Mouse (Mus musculus) erythroblast, adult 5-6 weeks (primary cell): ENCODE results near the gene Fgf10. TPM values are rescaled to one million over a fixed set of nuclear protein-coding genes. Genes with fewer than 3 reads are reported as not detected.

Experiments used
- ATAC-seq: replicated peaks from 2 replicates; pipeline ENCODE4 v1.8.0; 2016; ENCODE audit warnings: moderate number of reproducible peaks, mild to moderate bottlenecking, moderate TSS enrichment, inconsistent platforms; ENCODE audit not compliant: poor library complexity, low FRiP score, severe bottlenecking
- total RNA-seq, 2 experiments: library from RNA; stranded (forward) in 1 of 2; stranded (reverse) in 1 of 2; fragments of 150-400 nt in 1 of 2; fragments of 200-764, 138-1000 nt in 1 of 2; gene quantifications; 2 replicates each; pipeline versions ENCODE4 v1.2.3 to v1.2.4; 2015 to 2017; ENCODE audit warnings: low replicate concordance in 2 of 2

Gene Fgf10
- total RNA-seq, 2 experiments from 2014 or later, result not detected

DNA sequence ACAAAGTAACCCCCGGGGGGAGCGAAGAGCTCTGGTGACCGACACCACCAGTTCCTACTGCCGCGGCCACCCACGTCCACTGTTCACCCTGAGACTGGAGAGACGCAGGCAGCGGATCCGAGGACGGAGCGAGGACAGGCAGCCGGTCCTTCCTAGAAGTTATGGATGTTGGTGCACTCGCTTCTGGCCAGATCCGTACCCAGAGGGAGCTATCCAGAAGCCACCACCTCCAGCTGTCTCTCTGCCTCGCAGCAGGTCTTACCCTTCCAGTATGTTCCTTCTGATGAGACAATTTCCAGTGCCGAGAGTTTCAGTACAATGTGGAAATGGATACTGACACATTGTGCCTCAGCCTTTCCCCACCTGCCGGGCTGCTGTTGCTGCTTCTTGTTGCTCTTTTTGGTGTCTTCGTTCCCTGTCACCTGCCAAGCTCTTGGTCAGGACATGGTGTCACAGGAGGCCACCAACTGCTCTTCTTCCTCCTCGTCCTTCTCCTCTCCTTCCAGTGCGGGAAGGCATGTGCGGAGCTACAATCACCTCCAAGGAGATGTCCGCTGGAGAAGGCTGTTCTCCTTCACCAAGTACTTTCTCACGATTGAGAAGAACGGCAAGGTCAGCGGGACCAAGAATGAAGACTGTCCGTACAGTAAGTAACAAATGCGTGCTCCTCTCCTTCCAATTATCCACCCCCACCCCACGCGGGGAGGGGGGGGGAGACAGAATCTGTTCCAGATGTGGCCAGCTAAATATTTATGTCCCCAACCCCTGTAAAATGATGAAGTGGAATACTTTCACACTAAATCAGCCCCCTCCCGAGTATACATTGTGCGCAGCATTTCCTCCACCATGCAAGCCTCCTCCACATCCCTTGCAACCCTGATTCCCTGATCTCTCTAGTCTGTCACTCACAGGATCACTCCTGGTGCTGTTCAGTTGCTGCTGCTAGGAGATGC lies 45.8 kb downstream of the Fgf10 start:
- no peak for ATAC-seq

DNA sequence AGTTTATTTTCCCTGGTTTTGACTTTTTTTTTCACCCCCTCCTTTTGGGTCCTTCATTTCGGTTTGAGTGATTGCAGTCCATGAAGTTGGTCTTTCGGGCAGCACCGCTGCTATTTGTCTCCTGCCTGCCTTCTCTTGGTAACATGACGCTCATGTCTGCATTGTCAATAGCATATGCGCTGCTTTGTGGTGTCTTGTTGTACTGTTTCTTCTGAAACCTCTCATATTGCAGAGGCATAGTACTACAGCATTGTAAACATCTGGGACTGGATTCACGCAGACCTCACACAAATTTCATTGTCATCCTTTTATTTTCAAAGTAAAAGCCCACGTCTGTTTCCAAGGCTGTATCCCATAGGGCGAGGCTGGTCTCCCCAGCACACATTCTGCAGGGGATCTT lies 46.7 kb downstream of the Fgf10 start:
- ATAC-seq, result no peak

DNA sequence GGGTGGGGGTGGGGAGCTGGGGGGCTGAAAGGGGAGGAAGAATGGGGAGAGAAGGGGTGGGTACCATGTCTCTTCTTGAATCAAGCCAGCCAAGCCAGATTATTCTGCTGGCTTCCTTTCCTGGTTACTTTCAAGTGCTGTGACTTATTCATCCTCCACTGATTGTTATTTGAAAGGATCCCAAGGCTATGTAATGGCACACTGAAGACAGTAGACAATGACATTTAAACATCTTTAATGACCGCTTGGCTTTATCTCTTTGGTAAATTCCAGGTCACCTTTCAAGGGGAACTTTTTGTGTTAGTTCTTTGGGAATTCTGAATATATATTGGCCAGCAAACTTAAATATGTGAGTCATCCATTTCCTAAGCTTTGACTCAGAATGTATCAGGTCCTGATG lies 47.1 kb downstream of the Fgf10 start:
- no peak for ATAC-seq

DNA sequence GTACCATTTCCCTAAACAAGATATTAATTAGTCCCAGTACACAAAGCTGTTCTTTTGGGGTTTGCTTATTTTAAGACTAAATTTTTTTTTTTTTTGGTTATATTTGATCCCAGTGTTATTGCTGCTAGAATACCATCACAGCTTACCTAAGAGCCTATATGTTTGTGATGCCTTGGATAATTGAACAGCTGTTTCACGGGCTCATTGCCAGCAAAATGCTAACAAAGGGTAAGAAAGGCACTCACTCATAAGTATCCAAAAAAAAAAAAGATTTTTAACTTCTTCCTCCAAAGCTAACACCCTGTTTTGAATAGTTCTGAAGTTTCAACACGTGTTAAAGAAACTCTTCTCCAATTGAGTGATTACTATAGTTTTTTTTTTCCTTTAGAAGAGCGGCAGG lies 48.8 kb downstream of the Fgf10 start:
- no peak for ATAC-seq

DNA sequence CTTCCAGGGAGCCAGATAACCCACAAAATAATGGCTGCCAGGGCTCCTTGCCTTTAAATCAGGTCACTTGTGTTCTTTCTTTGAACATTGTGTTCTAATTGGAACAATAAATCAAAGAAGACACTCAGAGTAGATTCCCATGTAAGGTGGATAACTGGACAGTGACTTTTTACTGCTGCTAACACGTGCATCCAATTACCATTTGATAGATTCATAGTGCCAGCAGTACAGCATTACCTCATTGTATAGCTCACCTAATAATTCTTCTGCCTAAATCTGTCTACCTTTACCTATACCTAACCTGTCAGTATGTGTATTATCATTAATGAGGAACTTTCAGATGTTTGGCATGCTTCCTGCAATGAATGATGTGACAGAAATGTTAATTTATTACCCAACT lies 52.1 kb downstream of the Fgf10 start:
- no peak for ATAC-seq

DNA sequence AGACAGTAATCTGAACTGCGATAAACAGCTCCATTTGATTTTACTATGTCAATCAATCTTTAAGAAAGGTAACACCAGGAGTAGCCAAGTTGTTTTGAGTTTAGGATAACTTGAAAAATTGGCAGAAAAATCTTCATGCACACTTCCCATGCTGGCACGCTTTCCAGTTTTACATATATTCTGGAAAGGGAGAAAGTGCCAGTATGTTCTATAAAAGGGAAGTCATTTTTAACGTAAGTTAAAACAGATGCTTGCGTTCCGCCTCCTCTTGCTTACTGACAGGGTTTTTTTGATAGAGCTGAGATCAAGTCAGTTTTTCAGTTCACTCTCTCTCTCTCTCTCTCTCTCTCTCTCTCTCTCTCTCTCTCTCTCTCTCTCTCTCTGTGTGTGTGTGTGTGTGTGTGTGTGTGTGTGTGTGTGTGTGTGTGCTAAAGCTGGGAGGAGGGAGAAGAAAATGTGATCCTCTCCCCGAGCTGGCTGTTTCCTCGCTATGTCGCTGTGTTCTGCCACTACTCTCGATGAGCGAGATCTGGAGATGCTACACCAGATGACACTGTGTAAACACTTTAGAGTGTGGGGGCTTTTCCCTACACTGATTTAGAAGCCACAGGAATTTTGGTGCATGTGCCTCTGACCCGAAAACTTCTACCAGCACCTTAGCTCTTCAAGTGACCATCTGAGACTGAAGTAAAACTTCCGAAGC lies 62.4 kb downstream of the Fgf10 start:
- no peak for ATAC-seq

DNA sequence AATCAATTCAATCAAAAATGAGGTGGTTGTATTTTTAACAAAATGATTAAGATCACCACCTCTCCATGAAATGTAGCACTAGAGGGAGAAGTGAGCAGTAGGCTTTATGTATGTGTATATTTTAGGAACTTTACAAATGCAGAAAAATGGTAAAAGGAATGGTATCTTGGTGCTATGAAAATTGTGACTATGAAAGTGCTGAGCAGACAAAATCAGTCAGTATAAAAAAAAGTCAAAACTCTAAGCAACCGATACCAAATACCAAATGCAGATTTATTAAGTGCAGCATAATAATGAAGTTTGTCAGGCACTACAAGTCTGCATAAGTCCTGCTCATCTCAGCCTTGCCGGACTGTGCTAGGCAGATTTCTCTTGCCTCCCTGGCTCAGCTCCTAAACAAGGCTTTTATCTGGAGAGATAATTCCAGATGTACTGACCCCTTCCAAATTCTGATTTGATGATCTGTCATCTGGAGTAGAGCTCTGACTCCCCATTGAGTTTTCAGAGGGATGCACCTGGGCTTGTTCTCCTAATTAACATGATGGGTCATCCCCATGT lies 70.3 kb downstream of the Fgf10 start:
- ATAC-seq, result no peak

DNA sequence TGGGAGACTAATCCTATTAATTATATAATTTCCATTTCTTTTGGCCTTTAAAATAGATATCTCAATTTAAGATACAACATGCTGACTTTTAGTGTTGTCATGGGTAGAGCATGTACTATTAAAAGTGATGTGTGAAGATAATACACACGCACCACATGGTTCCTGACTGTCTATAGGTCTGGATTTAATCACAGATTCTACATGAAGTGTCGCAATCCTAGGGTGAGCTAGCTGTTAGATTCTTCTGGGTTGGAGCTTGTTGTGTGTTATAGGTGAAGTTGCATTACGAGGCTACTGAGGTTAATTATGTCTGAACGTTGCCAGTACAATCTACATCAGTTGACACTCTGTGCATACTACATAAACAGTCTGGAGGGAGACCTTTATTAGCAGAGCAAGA lies 73.2 kb downstream of the Fgf10 start:
- ATAC-seq, result no peak

DNA sequence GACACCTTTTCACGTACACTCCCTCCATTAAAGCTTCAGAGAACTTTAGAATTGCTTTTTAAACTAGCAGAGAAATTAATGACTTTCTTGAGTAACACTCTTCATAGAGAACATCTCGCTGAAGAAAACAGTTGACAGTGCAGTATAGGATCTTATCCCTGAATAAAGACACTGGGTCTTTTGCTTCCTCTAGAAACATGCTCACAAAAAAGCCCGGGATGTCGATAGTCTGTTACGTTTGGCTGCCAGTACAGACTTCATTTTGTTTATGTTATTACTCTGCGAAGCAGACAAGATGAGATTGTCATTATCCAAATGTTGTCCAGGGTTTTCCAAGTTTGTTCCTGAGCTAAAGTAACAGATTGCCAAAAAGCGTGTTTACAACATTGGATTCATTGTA lies 75.2 kb downstream of the Fgf10 start:
- ATAC-seq, result no peak

DNA sequence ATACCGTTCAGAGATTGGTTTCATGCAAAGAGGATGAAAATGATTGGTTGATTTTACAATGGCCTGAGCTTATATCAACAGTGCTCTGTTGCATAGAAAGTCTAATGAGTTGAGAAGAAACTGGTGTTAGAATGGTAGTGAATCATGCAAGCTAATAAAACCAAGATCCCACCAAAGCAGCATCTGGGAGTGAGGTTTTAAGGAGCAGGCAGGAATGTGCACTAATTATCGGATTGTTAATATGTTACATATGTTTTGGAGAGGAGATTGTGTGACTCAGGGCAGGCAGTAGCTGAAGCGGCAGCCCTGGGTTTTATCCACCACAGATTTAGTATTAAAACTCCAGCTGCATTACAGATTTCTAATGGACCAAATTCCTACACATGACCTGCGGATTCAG lies 76.8 kb downstream of the Fgf10 start:
- ATAC-seq, result no peak

DNA sequence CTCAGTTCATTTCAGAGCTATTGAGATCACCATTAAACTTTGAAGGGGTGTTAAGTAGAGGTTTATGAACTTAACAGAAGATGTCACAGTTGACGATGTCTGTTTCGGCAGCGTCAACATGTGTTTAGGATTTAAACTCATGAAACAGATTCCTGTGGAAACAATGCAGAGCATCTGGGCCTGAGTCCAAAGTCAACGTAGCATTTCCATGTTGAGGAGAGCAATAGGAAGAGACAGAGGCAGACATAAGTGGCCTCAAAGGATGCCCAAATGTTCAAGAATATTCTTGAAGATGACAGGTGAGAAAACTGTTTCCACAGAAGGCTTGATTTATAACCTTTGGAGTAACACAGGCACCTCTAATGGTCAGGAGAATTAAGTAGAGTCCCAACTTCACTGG lies 84.4 kb downstream of the Fgf10 start:
- no peak for ATAC-seq

DNA sequence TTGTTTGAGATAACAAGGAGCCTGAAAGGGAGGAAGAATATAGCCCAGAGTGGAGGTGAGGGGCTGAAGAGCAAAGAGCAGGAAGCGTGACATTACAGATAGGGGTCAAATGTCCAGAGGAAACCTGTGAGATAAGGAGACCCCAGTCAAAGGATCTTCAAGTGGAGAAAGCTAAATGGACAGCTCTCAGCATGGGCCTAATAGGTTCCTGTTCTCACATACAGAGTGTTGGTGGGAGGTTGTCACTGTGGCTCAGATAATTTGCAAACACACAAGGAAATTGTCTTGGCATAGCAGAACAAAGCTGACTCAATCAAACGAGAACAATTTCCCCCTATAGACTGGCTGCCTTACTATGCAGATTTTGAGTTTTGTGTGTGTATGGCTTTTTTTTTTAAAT lies 89.4 kb downstream of the Fgf10 start:
- no peak for ATAC-seq

DNA sequence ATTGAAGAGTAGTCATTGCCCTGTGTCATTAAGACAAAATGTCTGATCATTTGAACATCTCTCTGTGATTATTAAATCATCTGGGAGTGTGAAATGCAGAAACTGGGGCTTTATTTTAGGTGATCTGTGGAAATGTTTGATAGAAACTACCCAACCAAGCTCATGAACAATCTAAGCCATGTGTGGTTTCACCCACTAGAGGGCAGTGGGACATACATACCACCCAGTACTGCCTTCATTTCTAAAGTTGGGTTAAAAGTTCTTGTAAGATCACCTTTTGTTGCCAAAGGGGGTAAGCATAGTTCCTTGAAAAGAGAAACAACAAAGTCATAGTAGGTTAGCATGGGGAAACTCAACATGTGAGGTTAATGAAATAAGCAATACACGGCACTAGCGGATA lies 93.4 kb downstream of the Fgf10 start:
- ATAC-seq, result no peak

DNA sequence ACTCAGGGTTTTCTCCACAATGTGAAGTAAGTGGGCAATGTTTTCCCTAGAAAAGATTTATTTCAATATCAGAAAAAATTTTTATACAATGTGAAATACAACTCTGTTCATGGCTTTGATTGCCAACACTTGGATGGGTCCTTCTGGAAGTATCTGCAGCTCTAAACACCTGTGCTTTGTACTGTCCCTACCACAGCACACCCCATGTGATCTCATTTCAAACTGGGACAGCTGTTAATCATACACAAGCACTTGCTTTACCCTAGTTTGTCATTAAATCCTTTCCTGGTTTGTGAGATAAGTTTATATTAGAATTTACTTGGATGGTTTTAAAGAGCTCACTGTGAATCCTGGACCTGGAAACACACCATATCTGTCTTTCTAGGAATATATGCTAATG lies 102.6 kb downstream of the Fgf10 start:
- no peak for ATAC-seq

DNA sequence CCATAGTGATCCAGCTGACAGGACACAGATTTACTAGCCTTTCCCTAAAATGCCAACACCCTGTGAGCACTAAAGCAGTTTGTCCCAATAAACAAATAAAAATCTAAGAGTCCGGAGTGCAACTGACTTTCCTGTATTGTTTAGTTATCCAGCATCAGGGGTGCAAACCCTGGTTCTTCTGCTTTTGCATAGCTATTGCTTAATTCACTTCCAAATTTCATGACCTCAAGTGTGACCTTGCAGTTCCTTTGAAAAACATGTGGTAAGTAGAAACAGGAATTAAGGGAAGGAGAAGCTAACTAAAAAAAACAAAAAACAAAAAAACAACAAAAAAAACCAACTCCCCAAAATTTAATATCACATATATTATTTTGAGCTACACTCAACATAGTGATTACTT lies 105.6 kb downstream of the Fgf10 start:
- ATAC-seq, result no peak

DNA sequence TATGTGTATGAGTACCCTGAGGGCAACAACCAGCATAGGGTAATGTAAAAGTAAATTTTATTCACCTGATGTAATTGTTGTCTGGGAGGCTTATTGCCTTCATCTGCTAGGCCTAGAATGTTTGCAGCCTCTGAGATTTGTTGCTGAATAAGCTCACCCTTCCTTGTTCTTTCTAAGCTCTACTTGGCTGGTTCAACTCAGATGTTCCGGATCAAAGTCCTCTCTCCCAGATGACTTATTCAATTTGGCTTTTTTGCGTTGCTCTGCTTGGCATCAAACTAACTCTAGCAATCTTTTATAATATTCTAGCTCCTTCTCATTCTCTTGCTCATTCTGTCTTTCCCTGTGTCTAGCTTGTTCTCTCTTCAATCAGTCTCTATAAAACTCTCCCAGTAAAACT lies 109.6 kb downstream of the Fgf10 start:
- ATAC-seq, result no peak

DNA sequence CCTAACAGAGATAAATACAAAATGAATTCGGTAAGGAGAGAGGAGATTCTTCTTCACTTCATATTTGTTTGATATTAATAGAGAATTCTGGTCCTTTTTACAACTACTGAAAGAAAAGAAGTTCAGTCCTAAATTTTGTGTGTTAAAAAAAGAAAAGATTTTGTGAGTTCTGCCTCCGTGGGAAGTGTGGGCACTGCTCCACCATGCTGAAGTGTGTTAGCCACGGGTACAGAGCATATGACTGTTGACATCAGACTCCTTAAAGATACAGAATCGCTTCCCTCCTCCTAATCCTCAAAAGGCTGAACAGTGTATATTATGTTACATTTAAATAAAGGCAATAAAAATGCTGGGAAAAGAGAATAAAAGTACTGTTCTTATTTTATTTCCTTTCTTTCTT lies 122.2 kb downstream of the Fgf10 start:
- ATAC-seq, result no peak

DNA sequence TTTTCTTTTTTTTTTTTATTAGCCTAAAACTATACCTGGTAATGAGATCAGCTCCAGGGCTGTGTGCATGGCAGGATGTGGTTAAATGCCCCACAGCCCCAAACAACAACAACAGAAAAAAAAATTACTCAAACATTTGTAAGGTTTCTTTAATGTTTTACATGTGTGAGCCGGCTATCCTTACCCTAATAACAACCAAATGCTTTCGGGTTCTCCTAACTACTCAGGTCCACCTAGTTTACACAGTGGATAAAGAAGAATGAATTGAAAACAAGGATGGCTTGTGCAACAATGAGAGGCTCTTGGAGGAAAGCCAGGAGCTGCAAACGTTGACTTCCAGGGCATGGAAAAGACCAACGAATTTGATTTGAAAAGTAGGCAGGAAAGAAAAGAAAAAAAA lies 122.6 kb downstream of the Fgf10 start:
- ATAC-seq, result no peak

DNA sequence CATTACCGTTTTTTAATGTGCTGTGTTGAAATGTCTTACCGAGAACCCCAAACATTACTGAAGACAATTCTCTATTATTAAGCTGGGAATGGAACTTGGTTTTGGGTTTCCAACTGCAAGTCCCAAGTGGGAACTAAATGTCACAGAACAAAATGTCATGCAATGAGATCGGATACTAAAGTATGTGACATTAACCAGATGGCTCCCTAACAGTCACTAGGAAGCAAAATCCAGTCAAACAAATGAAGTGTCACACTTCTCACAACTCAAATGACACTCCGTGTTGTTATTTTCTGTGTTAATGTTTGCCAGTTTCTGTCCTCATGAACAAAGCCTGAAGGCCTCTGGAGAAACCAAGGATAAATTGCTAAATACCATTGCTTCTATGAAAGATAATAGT lies 130.6 kb downstream of the Fgf10 start:
- no peak for ATAC-seq

DNA sequence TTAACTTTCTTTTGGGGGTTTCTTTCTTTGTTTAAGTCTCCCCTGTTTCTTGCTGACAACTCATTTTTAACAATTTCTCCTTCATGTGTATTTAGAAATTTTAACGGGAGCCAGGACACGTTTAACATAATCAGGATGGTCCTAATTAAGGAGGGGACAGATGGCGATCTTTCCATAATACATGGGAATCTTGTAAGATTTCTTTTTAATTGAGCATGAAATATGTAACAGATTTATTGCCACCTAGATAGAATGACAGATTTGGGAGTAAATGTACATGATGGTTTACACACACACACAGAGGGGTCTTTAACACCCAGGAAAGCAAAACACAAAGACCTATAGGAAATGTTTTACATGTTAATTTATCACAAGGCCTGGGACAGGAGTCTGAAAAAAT lies 137.1 kb downstream of the Fgf10 start:
- no peak for ATAC-seq

DNA sequence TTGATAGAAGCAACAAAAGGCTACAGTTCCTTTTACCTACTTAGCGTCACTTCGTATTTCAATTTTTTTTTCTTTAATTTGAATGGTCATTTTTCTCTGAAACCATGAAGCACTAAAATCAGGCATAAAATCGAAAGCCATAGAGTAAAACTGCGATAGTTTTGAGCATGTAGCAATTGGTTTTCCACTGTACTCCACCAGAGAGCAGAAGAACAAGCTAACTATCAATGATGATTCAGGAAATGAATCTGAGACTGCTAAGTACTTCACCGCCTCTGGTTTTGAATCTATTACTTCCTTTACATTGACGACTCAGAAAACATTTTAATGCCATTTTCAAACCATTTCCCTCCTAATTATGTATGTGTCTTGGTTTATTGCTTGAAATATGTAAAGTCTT lies 150.2 kb downstream of the Fgf10 start:
- ATAC-seq, result no peak
